Mouse (Mus musculus) liver, adult (tissue): Measurements from ENCODE around the gene Tubb2b.

Experiments used
- GATA4 ChIP-seq: IDR thresholded peaks from 2 replicates; pipeline ENCODE4 v1.6.1; 2014; ENCODE audit warnings: mild to moderate bottlenecking, low read length; ENCODE audit not compliant: insufficient replicate concordance

Tubb2b gene

GRCm38 (mm10) chr13:34125711-34126110 is 4.6 kb downstream of the Tubb2b start:
- TF ChIP-seq GATA4 = no peak

DNA sequence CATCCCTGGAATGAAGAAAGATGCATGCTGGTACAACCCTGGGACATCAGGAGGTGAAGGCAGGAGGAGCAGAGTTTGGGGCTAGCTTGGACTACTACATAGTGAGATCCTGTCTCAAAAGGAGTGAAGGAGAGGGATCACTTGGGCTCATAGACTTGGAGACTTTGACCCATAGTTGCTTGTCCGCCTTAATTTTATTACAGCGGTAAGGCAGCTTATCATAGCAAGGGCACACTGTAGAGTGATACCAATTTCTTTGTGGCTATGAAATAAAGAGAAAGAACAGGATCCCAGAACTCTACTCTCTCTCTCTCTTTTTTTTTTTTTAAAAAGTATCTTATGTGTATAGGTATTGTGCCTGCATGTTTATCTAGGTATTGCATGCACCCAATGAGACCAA is 9.7 kb downstream of the Tubb2b start:
- no peak for TF ChIP-seq GATA4

DNA sequence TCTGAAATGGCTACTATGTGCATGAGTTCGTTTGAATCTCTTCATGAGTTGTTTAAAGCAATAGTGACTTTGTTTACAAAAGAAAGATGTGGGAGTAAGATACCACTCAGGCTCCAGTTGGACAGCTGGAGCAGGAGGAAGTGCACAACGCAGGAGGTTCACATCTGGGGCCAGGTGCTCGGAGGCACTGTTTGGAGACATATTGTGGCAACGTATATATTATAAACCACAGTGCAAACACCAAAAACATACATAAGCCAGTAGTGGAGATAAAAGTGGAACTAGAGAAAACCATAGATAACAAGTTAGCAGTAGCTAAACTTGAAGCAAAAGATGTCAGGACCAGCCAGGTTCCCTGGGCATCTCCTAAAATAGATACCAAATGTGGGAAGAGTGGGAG is 10.9 kb downstream of the Tubb2b start:
- TF ChIP-seq GATA4 = no peak

GRCm38 (mm10) chr13:34118816-34119215 is 11.4 kb downstream of the Tubb2b start:
- no peak for TF ChIP-seq GATA4

DNA sequence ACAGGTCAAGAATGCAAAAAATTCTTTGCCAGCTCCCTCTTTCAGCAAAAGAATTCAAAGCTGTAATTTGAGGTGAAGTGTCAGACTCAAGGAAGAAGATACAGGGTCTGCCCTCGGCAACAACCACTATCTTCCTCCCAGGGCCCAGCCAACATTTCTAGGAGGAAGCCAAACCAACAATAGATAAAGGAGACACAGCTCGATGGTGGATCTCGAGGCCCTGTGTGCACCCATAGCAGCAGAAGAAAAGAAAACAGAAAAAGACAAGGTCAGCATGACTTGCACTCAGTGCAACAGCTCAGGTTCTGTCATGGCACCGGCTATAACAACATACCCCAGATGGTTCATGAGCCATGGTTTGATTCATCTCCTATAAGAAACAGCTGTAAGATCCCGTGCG is 13.8 kb downstream of the Tubb2b start:
- no peak for TF ChIP-seq GATA4

DNA sequence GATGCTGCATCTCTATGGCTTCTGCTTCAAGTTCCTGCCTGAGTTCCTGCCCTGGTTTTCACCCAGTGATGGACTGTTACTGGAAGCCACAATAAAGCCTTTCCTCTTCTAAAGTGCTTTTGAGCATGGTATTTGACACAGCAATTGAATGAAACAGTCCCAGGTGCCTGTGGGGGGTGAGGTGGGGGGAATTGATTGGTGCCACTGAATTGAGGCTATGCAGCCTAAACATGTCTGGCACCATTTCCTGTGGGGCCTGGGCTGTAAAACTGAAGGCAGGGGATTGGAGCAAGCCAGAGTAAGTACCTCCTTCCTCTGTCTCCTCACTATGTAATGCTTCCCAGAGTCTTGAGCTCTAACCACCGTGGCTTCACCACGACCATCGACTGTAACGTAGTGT is 15.6 kb downstream of the Tubb2b start:
- TF ChIP-seq GATA4 = no peak

GRCm38 (mm10) chr13:34113086-34113485 is 17.2 kb downstream of the Tubb2b start:
- TF ChIP-seq GATA4 = no peak

- TF ChIP-seq GATA4 = no peak
Observed at GRCm38 (mm10) chr13:34112369-34113081, 17.7 kb downstream of the Tubb2b start.

DNA sequence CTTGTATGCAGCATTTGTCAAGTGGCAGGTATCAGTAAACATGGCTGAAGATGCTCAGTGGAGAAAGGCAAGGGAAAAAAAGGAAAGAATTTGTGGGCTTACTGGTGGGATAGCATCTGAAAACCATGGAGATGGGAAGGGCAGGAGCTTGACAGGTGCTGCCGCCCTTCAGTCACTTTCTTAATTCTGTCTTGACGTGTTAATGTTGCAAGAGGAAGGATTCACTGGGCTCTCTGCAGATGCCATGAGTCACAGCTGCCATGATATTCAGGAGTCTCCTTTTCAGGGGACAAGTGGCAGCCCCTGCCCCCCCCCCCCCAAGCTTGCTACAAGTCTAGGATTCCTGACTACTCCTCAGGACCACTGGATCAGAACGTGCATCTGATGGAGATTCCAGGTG is 18.4 kb downstream of the Tubb2b start:
- TF ChIP-seq GATA4 = no peak; the same call in 1 of the 2 replicates

GRCm38 (mm10) chr13:34111019-34111418 is 19.2 kb downstream of the Tubb2b start:
- TF ChIP-seq GATA4 = no peak

- no peak for TF ChIP-seq GATA4
Observed at GRCm38 (mm10) chr13:34109677-34110058, 20.6 kb downstream of the Tubb2b start.

GRCm38 (mm10) chr13:34109035-34109676 is 21.1 kb downstream of the Tubb2b start:
- TF ChIP-seq GATA4 = no peak

GRCm38 (mm10) chr13:34106999-34107398 is 23.3 kb downstream of the Tubb2b start:
- no peak for TF ChIP-seq GATA4

- no peak for TF ChIP-seq GATA4
Observed at GRCm38 (mm10) chr13:34106256-34106655, 24.0 kb downstream of the Tubb2b start.

GRCm38 (mm10) chr13:34105364-34105763 is 24.9 kb downstream of the Tubb2b start:
- TF ChIP-seq GATA4 = no peak

GRCm38 (mm10) chr13:34101908-34102307 is 28.4 kb downstream of the Tubb2b start:
- no peak for TF ChIP-seq GATA4

DNA sequence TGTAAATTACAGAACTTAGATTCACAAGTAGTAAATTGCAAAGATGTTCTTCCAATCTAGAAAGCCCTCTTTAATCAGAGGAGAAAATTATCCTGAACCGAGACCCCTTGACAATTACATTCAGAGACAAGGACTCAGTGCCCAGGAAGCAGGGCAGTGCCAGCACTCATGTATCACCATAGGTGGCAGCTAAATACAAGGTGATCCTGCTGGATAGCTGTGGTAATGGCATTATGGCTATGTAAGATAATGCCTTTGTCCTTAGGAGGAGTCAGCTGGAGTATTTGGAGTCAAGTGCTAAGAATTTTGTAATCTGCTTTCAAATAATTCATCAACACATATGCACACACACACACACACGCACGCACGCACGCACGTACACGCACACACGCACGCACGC is 29.0 kb downstream of the Tubb2b start:
- no peak for TF ChIP-seq GATA4
